Mouse (Mus musculus): ENCODE results near the gene Mical2. TPM values are rescaled to one million over a fixed set of nuclear protein-coding genes. Genes with fewer than 3 reads are reported as not detected.

Mical2 gene
- polyA plus RNA-seq, 1 experiment = 6.6 TPM

DNA sequence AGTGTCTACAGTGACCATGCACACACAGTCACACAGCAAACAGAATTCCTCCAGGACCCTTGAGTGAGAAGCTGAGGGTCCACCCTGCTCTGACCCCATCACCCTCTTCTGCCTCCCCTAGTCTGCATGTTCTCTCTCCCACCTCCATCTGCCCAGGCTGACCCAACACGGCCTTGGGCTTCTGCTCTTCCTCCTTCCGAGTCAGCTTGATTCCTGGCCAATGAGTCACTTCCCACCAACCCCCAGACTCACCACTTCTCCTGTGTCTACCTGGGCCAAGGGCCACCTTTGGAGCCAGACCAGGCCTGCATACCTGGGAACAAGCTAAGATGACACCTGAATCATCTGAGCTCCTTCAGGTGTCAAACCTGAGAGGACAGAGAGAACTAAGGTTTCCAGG is 151.0 kb downstream of the Mical2 start:
- peaks cover 17% of the 10 kb centered on the region; the same call in 1 of the 2 replicates for H3K4me1 ChIP-seq (ENCODE audit: control insufficient read depth, insufficient read depth, low read length)
- DNase-seq = no peak
- H3K36me3 ChIP-seq (ENCODE audit: control insufficient read depth, insufficient read depth, low read length) = no peaks in the 10 kb centered on the region
- no peak overlapping the region for H3K4me3 ChIP-seq (ENCODE audit: insufficient read depth, low read depth, low read length)
- H3K27ac ChIP-seq (ENCODE audit: insufficient read depth, low read depth, low read length) = no peak overlapping the region
- TF ChIP-seq POLR2A (IDR thresholded peaks at IDR 0.05; ENCODE audit: low read depth, low read length) (no peak), CTCF (conservative IDR thresholded peaks at IDR 0.05; ENCODE audit: insufficient read depth, insufficient read length, low read depth, low read length) (no peak)
- no peaks in the 10 kb centered on the region for H3K27me3 ChIP-seq (replicated peaks; ENCODE audit: control insufficient read depth, insufficient read depth, low read length)
- WGBS = 59% methylated on average over 2 of the region's 2 CpGs

DNA sequence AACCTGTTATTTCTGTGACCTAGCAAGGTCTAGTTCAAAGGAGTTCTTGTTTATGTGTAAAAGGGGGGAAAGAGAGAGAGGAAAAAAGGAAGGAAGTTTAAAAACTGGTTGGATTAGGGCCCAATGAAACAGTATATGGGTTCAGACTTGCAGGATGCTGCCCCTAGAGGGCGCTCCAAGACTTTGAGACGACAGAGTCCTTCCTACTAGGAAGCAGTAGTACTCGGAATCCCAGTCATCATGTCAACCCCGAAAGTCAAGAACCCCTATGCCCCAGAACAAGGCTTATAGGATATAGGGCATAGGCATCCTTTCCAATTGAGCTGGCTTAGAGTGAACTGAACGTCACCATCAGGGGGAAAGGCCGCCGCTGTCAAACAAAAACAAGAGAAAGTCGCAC is 151.7 kb downstream of the Mical2 start:
- Histone ChIP-seq H3K36me3 (ENCODE audit: control insufficient read depth, insufficient read depth, low read length) (no peaks in the 10 kb centered on the region), H3K4me1 (ENCODE audit: control insufficient read depth, insufficient read depth, low read length) (peaks cover 17% of the 10 kb centered on the region; the same call in 1 of the 2 replicates), H3K4me3 (ENCODE audit: insufficient read depth, low read depth, low read length) (no peak overlapping the region), H3K27ac (ENCODE audit: insufficient read depth, low read depth, low read length) (no peak overlapping the region), H3K27me3 (replicated peaks; ENCODE audit: control insufficient read depth, insufficient read depth, low read length) (no peaks in the 10 kb centered on the region)
- DNase-seq = peak; percentile 82
- peak; percentile 91 for TF ChIP-seq CTCF (conservative IDR thresholded peaks at IDR 0.05; ENCODE audit: insufficient read depth, insufficient read length, low read depth, low read length)
- TF ChIP-seq POLR2A (IDR thresholded peaks at IDR 0.05; ENCODE audit: low read depth, low read length) = no peak
- 44% methylated on average over 8 of the region's 8 CpGs for WGBS

GRCm38 (mm10) chr7:112378056-112378455 is 152.4 kb downstream of the Mical2 start:
- Histone ChIP-seq H3K36me3 (ENCODE audit: control insufficient read depth, insufficient read depth, low read length) (no peaks in the 10 kb centered on the region), H3K27me3 (replicated peaks; ENCODE audit: control insufficient read depth, insufficient read depth, low read length) (no peaks in the 10 kb centered on the region), H3K4me1 (ENCODE audit: control insufficient read depth, insufficient read depth, low read length) (peaks cover 17% of the 10 kb centered on the region; the same call in 1 of the 2 replicates), H3K4me3 (ENCODE audit: insufficient read depth, low read depth, low read length) (no peak overlapping the region), H3K27ac (ENCODE audit: insufficient read depth, low read depth, low read length) (no peak overlapping the region)
- TF ChIP-seq POLR2A (IDR thresholded peaks at IDR 0.05; ENCODE audit: low read depth, low read length) (no peak), CTCF (conservative IDR thresholded peaks at IDR 0.05; ENCODE audit: insufficient read depth, insufficient read length, low read depth, low read length) (no peak)
- WGBS = 77% methylated on average over 5 of the region's 5 CpGs
- DNase-seq = no peak

GRCm38 (mm10) chr7:112378476-112378875 is 152.8 kb downstream of the Mical2 start:
- Histone ChIP-seq H3K27me3 (replicated peaks; ENCODE audit: control insufficient read depth, insufficient read depth, low read length) (no peaks in the 10 kb centered on the region), H3K4me1 (ENCODE audit: control insufficient read depth, insufficient read depth, low read length) (peaks cover 14% of the 10 kb centered on the region; the same call in 1 of the 2 replicates), H3K27ac (ENCODE audit: insufficient read depth, low read depth, low read length) (no peak overlapping the region), H3K4me3 (ENCODE audit: insufficient read depth, low read depth, low read length) (no peak overlapping the region), H3K36me3 (ENCODE audit: control insufficient read depth, insufficient read depth, low read length) (no peaks in the 10 kb centered on the region)
- 64% methylated on average over 5 of the region's 5 CpGs for WGBS
- DNase-seq = no peak
- TF ChIP-seq CTCF (conservative IDR thresholded peaks at IDR 0.05; ENCODE audit: insufficient read depth, insufficient read length, low read depth, low read length) = no peak
- TF ChIP-seq POLR2A (IDR thresholded peaks at IDR 0.05; ENCODE audit: low read depth, low read length) = no peak

DNA sequence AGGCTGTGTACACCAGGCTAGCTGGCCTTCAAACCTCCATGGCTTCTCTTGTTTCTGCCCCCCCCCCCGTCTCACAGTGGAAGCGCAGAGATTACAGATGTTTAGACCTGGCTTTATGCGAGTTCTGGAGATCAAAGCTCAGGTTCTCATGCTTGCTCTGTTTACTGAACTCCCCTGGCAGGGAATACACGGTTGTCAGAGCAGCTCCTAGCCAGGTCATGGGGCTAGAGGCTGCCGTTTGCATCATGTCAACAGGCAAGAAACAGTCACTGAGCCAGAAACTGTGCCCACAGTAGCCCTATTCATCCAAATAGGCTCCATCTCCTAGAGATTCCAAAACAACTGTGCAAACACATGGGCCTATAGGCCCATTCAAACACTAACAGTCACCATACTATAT is 160.9 kb downstream of the Mical2 start:
- Histone ChIP-seq H3K27ac (ENCODE audit: insufficient read depth, low read depth, low read length) (no peak overlapping the region), H3K4me1 (ENCODE audit: control insufficient read depth, insufficient read depth, low read length) (peaks cover 3% of the 10 kb centered on the region; the same call in 1 of the 2 replicates), H3K36me3 (ENCODE audit: control insufficient read depth, insufficient read depth, low read length) (no peaks in the 10 kb centered on the region), H3K4me3 (ENCODE audit: insufficient read depth, low read depth, low read length) (no peak overlapping the region), H3K27me3 (replicated peaks; ENCODE audit: control insufficient read depth, insufficient read depth, low read length) (no peaks in the 10 kb centered on the region)
- TF ChIP-seq POLR2A (IDR thresholded peaks at IDR 0.05; ENCODE audit: low read depth, low read length) = no peak
- TF ChIP-seq CTCF (conservative IDR thresholded peaks at IDR 0.05; ENCODE audit: insufficient read depth, insufficient read length, low read depth, low read length) = no peak
- DNase-seq = no peak
- 60% methylated on average over 5 of the region's 5 CpGs for WGBS

DNA sequence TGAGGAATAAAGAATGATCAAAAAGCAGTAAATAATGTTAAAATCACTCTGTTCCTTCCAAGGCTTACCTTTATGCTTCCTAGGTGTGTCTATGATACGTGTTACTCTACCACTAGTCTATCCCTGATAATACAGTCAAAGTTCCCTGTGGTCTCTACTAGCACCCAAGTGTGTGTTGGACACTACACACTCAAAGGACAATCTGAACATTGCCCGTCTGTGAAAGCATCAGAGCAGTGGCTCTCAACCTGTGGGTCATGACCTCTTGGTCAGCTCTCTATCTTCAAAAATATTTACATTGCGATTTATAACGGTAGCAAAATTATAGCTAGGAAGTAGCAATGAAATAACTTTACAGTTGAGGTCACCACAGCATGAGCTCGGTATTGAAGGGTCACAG is 162.2 kb downstream of the Mical2 start:
- TF ChIP-seq POLR2A (IDR thresholded peaks at IDR 0.05; ENCODE audit: low read depth, low read length) = no peak
- no peak for TF ChIP-seq CTCF (conservative IDR thresholded peaks at IDR 0.05; ENCODE audit: insufficient read depth, insufficient read length, low read depth, low read length)
- Histone ChIP-seq H3K27ac (ENCODE audit: insufficient read depth, low read depth, low read length) (no peak overlapping the region), H3K36me3 (ENCODE audit: control insufficient read depth, insufficient read depth, low read length) (no peaks in the 10 kb centered on the region), H3K4me3 (ENCODE audit: insufficient read depth, low read depth, low read length) (no peak overlapping the region), H3K4me1 (ENCODE audit: control insufficient read depth, insufficient read depth, low read length) (peaks cover 3% of the 10 kb centered on the region; the same call in 1 of the 2 replicates), H3K27me3 (replicated peaks; ENCODE audit: control insufficient read depth, insufficient read depth, low read length) (no peaks in the 10 kb centered on the region)
- WGBS = 78% methylated on average over 5 of the region's 5 CpGs
- no peak for DNase-seq

GRCm38 (mm10) chr7:112388363-112388875 is 162.8 kb downstream of the Mical2 start:
- TF ChIP-seq POLR2A (IDR thresholded peaks at IDR 0.05; ENCODE audit: low read depth, low read length) = no peak
- no peak for TF ChIP-seq CTCF (conservative IDR thresholded peaks at IDR 0.05; ENCODE audit: insufficient read depth, insufficient read length, low read depth, low read length)
- WGBS = 77% methylated on average over 5 of the region's 5 CpGs
- H3K27ac ChIP-seq (ENCODE audit: insufficient read depth, low read depth, low read length) = no peak overlapping the region

More at GRCm38 (mm10) chr7:112388363-112388875, 162.8 kb downstream of the Mical2 start:
- no peak overlapping the region for H3K4me3 ChIP-seq (ENCODE audit: insufficient read depth, low read depth, low read length)
- H3K4me1 ChIP-seq (ENCODE audit: control insufficient read depth, insufficient read depth, low read length) = peaks cover 3% of the 10 kb centered on the region; the same call in 1 of the 2 replicates
- DNase-seq = no peak
- H3K36me3 ChIP-seq (ENCODE audit: control insufficient read depth, insufficient read depth, low read length) = no peaks in the 10 kb centered on the region
- no peaks in the 10 kb centered on the region for H3K27me3 ChIP-seq (replicated peaks; ENCODE audit: control insufficient read depth, insufficient read depth, low read length)
